Mouse (Mus musculus): ENCODE data around the gene AI661453. TPM values are rescaled to one million over a fixed set of nuclear protein-coding genes. Genes with fewer than 3 reads are reported as not detected.

The AI661453 gene
- polyA plus RNA-seq, 1 experiment, result 37.6 TPM

GRCm38 (mm10) chr17:47473434-47473974 is 37.1 kb downstream of the AI661453 start:
- H3K4me3 ChIP-seq (ENCODE audit: low read depth, low read length), result no peak overlapping the region
- no peak overlapping the region for H3K27ac ChIP-seq (ENCODE audit: insufficient read depth, low read length)
- H3K27me3 ChIP-seq (ENCODE audit: control insufficient read depth, insufficient read depth, low read length, poor library complexity, severe bottlenecking), result no peaks in the 10 kb centered on the region
- TF ChIP-seq CTCF (IDR thresholded peaks at IDR 0.05; ENCODE audit: low read depth, low read length), result peak; percentile 99
- TF ChIP-seq EP300 (IDR thresholded peaks at IDR 0.05; ENCODE audit: insufficient read depth, low read depth, low read length), result no peak; the same call in 1 of the 2 replicates
- H3K9ac ChIP-seq (ENCODE audit: low read depth, poor library complexity, severe bottlenecking), result no peak overlapping the region
- no peaks in the 10 kb centered on the region for H3K9me3 ChIP-seq (replicated peaks; ENCODE audit: control insufficient read depth, insufficient read depth, low read length, poor library complexity, severe bottlenecking)
- peaks cover 9% of the 10 kb centered on the region for H3K4me1 ChIP-seq (ENCODE audit: control insufficient read depth, insufficient read depth, low read length)
- H3K36me3 ChIP-seq (ENCODE audit: control insufficient read depth, insufficient read depth, low read length, poor library complexity, severe bottlenecking), result no peaks in the 10 kb centered on the region

GRCm38 (mm10) chr17:47474250-47474649 is 37.8 kb downstream of the AI661453 start:
- Histone ChIP-seq H3K4me1 (ENCODE audit: control insufficient read depth, insufficient read depth, low read length) (peaks cover 9% of the 10 kb centered on the region), H3K27me3 (ENCODE audit: control insufficient read depth, insufficient read depth, low read length, poor library complexity, severe bottlenecking) (no peaks in the 10 kb centered on the region), H3K36me3 (ENCODE audit: control insufficient read depth, insufficient read depth, low read length, poor library complexity, severe bottlenecking) (no peaks in the 10 kb centered on the region), H3K9ac (ENCODE audit: low read depth, poor library complexity, severe bottlenecking) (no peak overlapping the region), H3K27ac (ENCODE audit: insufficient read depth, low read length) (no peak overlapping the region), H3K9me3 (replicated peaks; ENCODE audit: control insufficient read depth, insufficient read depth, low read length, poor library complexity, severe bottlenecking) (no peaks in the 10 kb centered on the region), H3K4me3 (ENCODE audit: low read depth, low read length) (no peak overlapping the region)
- no peak for TF ChIP-seq CTCF (IDR thresholded peaks at IDR 0.05; ENCODE audit: low read depth, low read length)
- TF ChIP-seq EP300 (IDR thresholded peaks at IDR 0.05; ENCODE audit: insufficient read depth, low read depth, low read length), result no peak
- no peak for TF ChIP-seq POLR2A (IDR thresholded peaks at IDR 0.05; ENCODE audit: insufficient read depth, low read length)

- H3K27me3 ChIP-seq (ENCODE audit: control insufficient read depth, insufficient read depth, low read length, poor library complexity, severe bottlenecking), result no peaks in the 10 kb centered on the region
- no peak overlapping the region for H3K9ac ChIP-seq (ENCODE audit: low read depth, poor library complexity, severe bottlenecking)
- TF ChIP-seq CTCF (IDR thresholded peaks at IDR 0.05; ENCODE audit: low read depth, low read length), result no peak
- TF ChIP-seq POLR2A (IDR thresholded peaks at IDR 0.05; ENCODE audit: insufficient read depth, low read length), result no peak
- TF ChIP-seq EP300 (IDR thresholded peaks at IDR 0.05; ENCODE audit: insufficient read depth, low read depth, low read length), result no peak
- no peak overlapping the region for H3K4me3 ChIP-seq (ENCODE audit: low read depth, low read length)
- no peaks in the 10 kb centered on the region for H3K9me3 ChIP-seq (replicated peaks; ENCODE audit: control insufficient read depth, insufficient read depth, low read length, poor library complexity, severe bottlenecking)
- no peak overlapping the region for H3K27ac ChIP-seq (ENCODE audit: insufficient read depth, low read length)
- no peaks in the 10 kb centered on the region for H3K36me3 ChIP-seq (ENCODE audit: control insufficient read depth, insufficient read depth, low read length, poor library complexity, severe bottlenecking)
- H3K4me1 ChIP-seq (ENCODE audit: control insufficient read depth, insufficient read depth, low read length), result peaks cover 9% of the 10 kb centered on the region
Measured at GRCm38 (mm10) chr17:47475181-47475580, 38.8 kb downstream of the AI661453 start.

- no peaks in the 10 kb centered on the region for H3K27me3 ChIP-seq (ENCODE audit: control insufficient read depth, insufficient read depth, low read length, poor library complexity, severe bottlenecking)
- H3K9ac ChIP-seq (ENCODE audit: low read depth, poor library complexity, severe bottlenecking), result no peak overlapping the region
- H3K4me3 ChIP-seq (ENCODE audit: low read depth, low read length), result no peak overlapping the region
- H3K36me3 ChIP-seq (ENCODE audit: control insufficient read depth, insufficient read depth, low read length, poor library complexity, severe bottlenecking), result no peaks in the 10 kb centered on the region
- peaks cover 9% of the 10 kb centered on the region for H3K4me1 ChIP-seq (ENCODE audit: control insufficient read depth, insufficient read depth, low read length)
- H3K9me3 ChIP-seq (replicated peaks; ENCODE audit: control insufficient read depth, insufficient read depth, low read length, poor library complexity, severe bottlenecking), result no peaks in the 10 kb centered on the region
- no peak overlapping the region for H3K27ac ChIP-seq (ENCODE audit: insufficient read depth, low read length)
- TF ChIP-seq CTCF (IDR thresholded peaks at IDR 0.05; ENCODE audit: low read depth, low read length), result peak; percentile 95
- no peak for TF ChIP-seq POLR2A (IDR thresholded peaks at IDR 0.05; ENCODE audit: insufficient read depth, low read length)
Measured at GRCm38 (mm10) chr17:47475714-47476113, 39.3 kb downstream of the AI661453 start.

- TF ChIP-seq POLR2A (IDR thresholded peaks at IDR 0.05; ENCODE audit: insufficient read depth, low read length) (no peak), CTCF (IDR thresholded peaks at IDR 0.05; ENCODE audit: low read depth, low read length) (no peak), EP300 (IDR thresholded peaks at IDR 0.05; ENCODE audit: insufficient read depth, low read depth, low read length) (no peak)
- no peaks in the 10 kb centered on the region for H3K27me3 ChIP-seq (ENCODE audit: control insufficient read depth, insufficient read depth, low read length, poor library complexity, severe bottlenecking)
- H3K4me1 ChIP-seq (ENCODE audit: control insufficient read depth, insufficient read depth, low read length), result peaks cover 6% of the 10 kb centered on the region
- H3K9me3 ChIP-seq (replicated peaks; ENCODE audit: control insufficient read depth, insufficient read depth, low read length, poor library complexity, severe bottlenecking), result no peaks in the 10 kb centered on the region
- no peak overlapping the region for H3K27ac ChIP-seq (ENCODE audit: insufficient read depth, low read length)
- H3K9ac ChIP-seq (ENCODE audit: low read depth, poor library complexity, severe bottlenecking), result no peak overlapping the region
- H3K4me3 ChIP-seq (ENCODE audit: low read depth, low read length), result no peak overlapping the region
- no peaks in the 10 kb centered on the region for H3K36me3 ChIP-seq (ENCODE audit: control insufficient read depth, insufficient read depth, low read length, poor library complexity, severe bottlenecking)
Measured at GRCm38 (mm10) chr17:47479887-47480286, 43.5 kb downstream of the AI661453 start.

- Histone ChIP-seq H3K27ac (ENCODE audit: insufficient read depth, low read length) (no peak overlapping the region), H3K9me3 (replicated peaks; ENCODE audit: control insufficient read depth, insufficient read depth, low read length, poor library complexity, severe bottlenecking) (no peaks in the 10 kb centered on the region), H3K27me3 (ENCODE audit: control insufficient read depth, insufficient read depth, low read length, poor library complexity, severe bottlenecking) (no peaks in the 10 kb centered on the region), H3K4me3 (ENCODE audit: low read depth, low read length) (no peak overlapping the region), H3K9ac (ENCODE audit: low read depth, poor library complexity, severe bottlenecking) (no peak overlapping the region), H3K4me1 (ENCODE audit: control insufficient read depth, insufficient read depth, low read length) (peaks cover 7% of the 10 kb centered on the region), H3K36me3 (ENCODE audit: control insufficient read depth, insufficient read depth, low read length, poor library complexity, severe bottlenecking) (no peaks in the 10 kb centered on the region)
- TF ChIP-seq POLR2A (IDR thresholded peaks at IDR 0.05; ENCODE audit: insufficient read depth, low read length), result no peak
- TF ChIP-seq EP300 (IDR thresholded peaks at IDR 0.05; ENCODE audit: insufficient read depth, low read depth, low read length), result 0 out of 2 replicates have a peak, but pooled peaks have one; percentile 30
- peak; percentile 97 for TF ChIP-seq CTCF (IDR thresholded peaks at IDR 0.05; ENCODE audit: low read depth, low read length)
Measured at GRCm38 (mm10) chr17:47482401-47482800, 46.0 kb downstream of the AI661453 start.

All from ES-Bruce4 (cell line).